Mouse (Mus musculus) kidney, embryonic 15.5 days (tissue): ENCODE measurements at regions not wholly inside any gene's neighbourhood (a gene's known extent, or its start where the extent isn't known, plus 50 kb on each side); places are given as distances from the start of the nearest gene placed in this dataset.

Source experiments
- ATAC-seq: fragments of 200-750 bp; cut with Nextera tagmentation; replicated peaks from 2 replicates; pipeline ENCODE4 v1.8.0; 2017; ENCODE audit warnings: moderate TSS enrichment; ENCODE audit not compliant: low FRiP score
- H3K27ac ChIP-seq: fragments of 300-500 bp; sonication (generic); 2 replicates; pipeline ENCODE4 v1.5.1; 2015; ENCODE audit warnings: mild to moderate bottlenecking, inconsistent platforms
- H3K27me3 ChIP-seq: fragments of 300-500 bp; sonication (generic); 2 replicates; pipeline ENCODE4 v1.6.1; 2015; ENCODE audit warnings: inconsistent platforms
- H3K36me3 ChIP-seq: fragments of 300-500 bp; sonication (generic); 2 replicates; pipeline ENCODE4 v1.6.1; 2015; ENCODE audit warnings: inconsistent platforms
- H3K4me1 ChIP-seq: fragments of 300-500 bp; sonication (generic); 2 replicates; pipeline ENCODE4 v1.6.1; 2015; ENCODE audit warnings: inconsistent platforms
- H3K4me2 ChIP-seq: fragments of 300-500 bp; sonication (generic); 2 replicates; pipeline ENCODE4 v1.6.1; 2015; ENCODE audit warnings: moderate library complexity, mild to moderate bottlenecking, inconsistent platforms
- H3K4me3 ChIP-seq: fragments of 300-500 bp; sonication (generic); replicated peaks from 2 replicates; pipeline ENCODE4 v1.5.1; 2015; ENCODE audit warnings: mild to moderate bottlenecking, inconsistent platforms
- H3K9ac ChIP-seq: fragments of 300-500 bp; sonication (generic); 2 replicates; pipeline ENCODE4 v1.6.1; 2015; ENCODE audit warnings: mild to moderate bottlenecking, inconsistent platforms
- H3K9me3 ChIP-seq: fragments of 300-500 bp; sonication (generic); replicated peaks from 2 replicates; pipeline ENCODE4 v1.6.1; 2016; ENCODE audit warnings: inconsistent platforms
- WGBS: fragments of 180-500 bp; shearing (Covaris S2); methylation state at CpG from one replicate; pipeline ENCODE4 v1.1.7; 2015; ENCODE audit warnings: mixed read lengths; 5-methylcytosine and 5-hydroxymethylcytosine counted together

GRCm38 (mm10) chr16:30652692-30653091, 53.2 kb downstream of the Fam43a start:
- WGBS: 79% methylated on average over 4 of the region's 4 CpGs
- Histone ChIP-seq H3K27me3 (no peaks in the 10 kb centered on the region), H3K4me3 (no peak overlapping the region), H3K4me1 (no peaks in the 10 kb centered on the region), H3K4me2 (no peak overlapping the region), H3K36me3 (no peaks in the 10 kb centered on the region), H3K9me3 (no peaks in the 10 kb centered on the region; the same call in none of the 2 replicates), H3K27ac (no peak overlapping the region), H3K9ac (no peak overlapping the region)
- ATAC-seq: no peak

DNA sequence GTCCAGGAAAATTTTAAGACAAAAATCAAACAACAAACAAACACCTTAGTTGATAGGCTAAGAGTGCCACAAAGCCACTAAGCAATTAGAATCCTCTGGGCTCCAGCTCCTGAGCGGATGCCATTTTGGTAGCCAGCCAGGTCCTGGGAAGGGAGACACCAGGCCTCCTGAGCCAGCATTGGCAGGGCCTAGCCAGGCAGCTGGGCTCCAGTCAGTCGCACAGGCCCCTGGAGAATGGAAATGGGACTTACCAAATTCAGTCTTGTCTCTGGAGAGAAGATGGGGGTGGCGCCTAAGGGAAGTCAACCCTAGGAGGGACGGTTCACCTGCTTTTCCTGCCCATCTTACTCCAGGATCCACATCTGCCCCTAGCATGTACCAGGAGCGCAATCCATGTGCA, 54.3 kb downstream of the Fam43a start:
- Histone ChIP-seq H3K36me3 (no peaks in the 10 kb centered on the region), H3K4me3 (no peak overlapping the region), H3K4me2 (no peak overlapping the region), H3K9ac (no peak overlapping the region), H3K4me1 (no peaks in the 10 kb centered on the region), H3K27ac (no peak overlapping the region), H3K27me3 (no peaks in the 10 kb centered on the region), H3K9me3 (no peaks in the 10 kb centered on the region; the same call in 1 of the 2 replicates)
- 91% methylated on average over 5 of the region's 5 CpGs for WGBS
- no peak for ATAC-seq

DNA sequence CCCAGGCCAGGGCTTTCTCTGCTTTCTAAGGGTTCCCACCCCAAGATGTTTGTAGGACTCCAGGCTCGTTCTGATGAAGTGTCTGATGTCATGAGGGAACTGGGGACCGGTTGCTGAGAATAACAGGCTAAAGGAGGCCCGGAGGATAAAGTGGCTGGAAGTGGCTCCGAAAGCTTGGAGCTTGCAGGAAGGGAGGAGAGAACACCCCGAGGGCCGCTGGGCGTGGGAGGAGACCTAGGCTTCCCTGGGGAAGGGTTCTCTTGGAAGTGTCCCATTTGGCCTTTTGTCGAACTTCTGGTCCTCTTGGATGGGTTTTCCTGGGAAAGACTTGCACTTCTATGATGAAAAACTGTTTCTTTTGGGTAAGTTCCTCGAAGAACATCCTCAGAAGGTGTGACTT, 54.7 kb downstream of the Fam43a start:
- no peak overlapping the region for H3K9ac ChIP-seq
- H3K27me3 ChIP-seq: no peaks in the 10 kb centered on the region
- ATAC-seq: no peak
- H3K4me3 ChIP-seq: no peak overlapping the region
- H3K36me3 ChIP-seq: no peaks in the 10 kb centered on the region
- no peaks in the 10 kb centered on the region for H3K4me1 ChIP-seq
- WGBS: 73% methylated on average over 9 of the region's 9 CpGs
- no peaks in the 10 kb centered on the region; the same call in 1 of the 2 replicates for H3K9me3 ChIP-seq
- H3K27ac ChIP-seq: no peak overlapping the region
- H3K4me2 ChIP-seq: no peak overlapping the region

GRCm38 (mm10) chr16:30655798-30656221, 56.3 kb downstream of the Fam43a start:
- no peak for ATAC-seq
- Histone ChIP-seq H3K4me1 (no peaks in the 10 kb centered on the region), H3K27me3 (no peaks in the 10 kb centered on the region), H3K9me3 (no peaks in the 10 kb centered on the region), H3K27ac (peak overlapping the region; percentile 57; the same call in 1 of the 2 replicates), H3K9ac (no peak overlapping the region), H3K4me2 (no peak overlapping the region), H3K36me3 (no peaks in the 10 kb centered on the region), H3K4me3 (no peak overlapping the region)
- WGBS: 55% methylated on average over 5 of the region's 5 CpGs

- 91% methylated on average over 17 of the region's 17 CpGs for WGBS
- H3K27ac ChIP-seq: no peak overlapping the region
- H3K9me3 ChIP-seq: no peaks in the 10 kb centered on the region
- no peak overlapping the region for H3K4me2 ChIP-seq
- no peaks in the 10 kb centered on the region for H3K36me3 ChIP-seq
- peaks cover 1% of the 10 kb centered on the region for H3K27me3 ChIP-seq
- no peak for ATAC-seq
- no peak overlapping the region for H3K4me3 ChIP-seq
- peaks cover 9% of the 10 kb centered on the region; the same call in 1 of the 2 replicates for H3K4me1 ChIP-seq
- H3K9ac ChIP-seq: no peak overlapping the region
Observed at GRCm38 (mm10) chr16:30656881-30657280, 57.4 kb downstream of the Fam43a start.

DNA sequence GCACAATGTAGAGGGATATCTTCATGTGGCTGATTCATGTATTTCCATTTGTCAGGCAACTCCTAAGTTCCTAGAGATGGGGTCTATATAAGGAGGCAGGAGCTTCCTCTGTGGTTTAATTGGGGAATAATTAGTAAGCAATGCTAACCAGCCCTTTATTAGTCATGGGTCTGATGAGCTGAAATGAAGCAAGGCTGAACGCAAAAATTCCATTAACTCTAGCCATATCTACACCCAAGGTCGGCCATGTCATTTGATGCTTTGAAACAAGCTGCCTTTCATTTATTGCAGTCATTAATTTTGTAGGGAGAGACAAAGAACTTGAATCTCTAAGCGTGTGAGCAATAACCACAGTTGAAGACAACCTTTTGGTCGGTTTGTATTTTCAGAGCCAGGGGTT, 59.4 kb downstream of the Fam43a start:
- ATAC-seq: no peak
- Histone ChIP-seq H3K9me3 (no peaks in the 10 kb centered on the region), H3K27ac (no peak overlapping the region), H3K9ac (no peak overlapping the region), H3K4me1 (peaks cover 14% of the 10 kb centered on the region), H3K27me3 (peaks cover 11% of the 10 kb centered on the region), H3K36me3 (no peaks in the 10 kb centered on the region), H3K4me2 (no peak overlapping the region), H3K4me3 (no peak overlapping the region)
- WGBS: 43% methylated on average over 4 of the region's 4 CpGs

DNA sequence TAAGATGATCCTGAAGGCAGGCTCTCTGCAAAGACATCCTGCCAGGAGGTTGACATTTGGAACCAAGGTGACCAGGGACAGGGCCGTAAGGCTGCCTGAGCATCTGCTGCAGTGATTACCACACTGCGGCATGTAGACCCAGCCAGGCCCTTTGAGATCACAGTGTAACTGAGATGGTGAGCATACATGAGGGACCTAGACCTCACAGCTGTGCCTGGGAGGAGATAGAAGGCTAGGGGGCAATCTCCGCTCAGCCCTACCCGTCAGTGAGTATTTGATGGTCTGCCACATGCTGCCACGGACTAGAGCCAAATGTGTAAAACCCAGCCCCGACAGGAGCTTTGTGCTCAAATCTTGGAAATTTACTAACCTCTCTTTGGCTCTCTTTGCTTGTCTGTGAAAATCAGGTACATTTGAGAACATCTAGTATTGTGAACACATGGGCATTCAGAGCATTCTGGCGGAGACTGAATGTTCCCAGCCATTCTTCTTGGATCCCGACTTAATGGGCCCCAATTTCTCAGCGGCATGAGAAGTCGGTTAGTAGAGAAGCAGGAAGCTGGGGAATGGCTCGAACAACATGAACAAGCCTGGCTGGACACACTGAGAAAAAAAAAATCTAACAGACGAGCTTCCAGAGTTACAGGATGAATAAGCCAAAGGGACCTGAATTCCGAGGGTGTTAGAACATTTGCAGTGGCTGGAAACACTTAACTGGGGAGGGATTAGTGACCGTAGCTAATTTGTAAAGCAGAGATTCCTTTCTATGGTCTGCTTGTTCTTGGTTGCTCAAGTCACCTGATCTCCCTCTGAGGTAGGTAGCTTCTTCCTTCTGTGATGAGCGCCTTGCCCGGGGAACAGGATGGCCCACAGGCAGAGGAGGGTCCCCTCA, 61.8 kb downstream of the Fam43a start:
- H3K9ac ChIP-seq: no peak overlapping the region

DNA sequence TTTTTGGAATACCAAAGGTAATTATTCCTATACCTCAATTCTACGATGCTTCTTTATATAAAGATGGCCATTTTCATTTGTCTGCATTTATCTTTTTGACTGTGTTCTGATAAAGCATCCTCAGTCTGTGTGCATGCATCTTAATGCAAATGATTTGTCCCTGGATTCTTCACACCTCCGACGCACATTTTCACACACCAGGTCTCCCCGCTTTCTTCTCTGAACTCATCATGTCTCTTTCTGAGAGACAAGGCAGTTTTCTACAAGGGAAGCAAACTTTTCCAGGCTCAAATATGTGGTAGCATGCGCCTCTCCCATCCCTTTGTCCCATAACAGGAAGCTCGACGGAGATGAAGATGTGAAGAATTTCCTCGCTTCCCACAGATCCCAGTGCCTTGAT, 63.5 kb downstream of the Fam43a start:
- 61% methylated on average over 8 of the region's 8 CpGs for WGBS
- no peak overlapping the region for H3K27ac ChIP-seq

More for the DNA sequence above, 61.8 kb downstream of the Fam43a start:
- H3K27me3 ChIP-seq: peaks cover 11% of the 10 kb centered on the region
- ATAC-seq: no peak
- no peaks in the 10 kb centered on the region for H3K36me3 ChIP-seq
- H3K4me3 ChIP-seq: no peak overlapping the region
- WGBS: 50% methylated on average over 16 of the region's 16 CpGs
- H3K4me2 ChIP-seq: no peak overlapping the region
- no peaks in the 10 kb centered on the region for H3K9me3 ChIP-seq
- H3K4me1 ChIP-seq: peaks cover 34% of the 10 kb centered on the region
- H3K27ac ChIP-seq: no peak overlapping the region

GRCm38 (mm10) chr16:30663971-30664370, 64.4 kb downstream of the Fam43a start:
- no peak for ATAC-seq

More for the DNA sequence above, 63.5 kb downstream of the Fam43a start:
- H3K9ac ChIP-seq: no peak overlapping the region
- H3K4me2 ChIP-seq: no peak overlapping the region
- no peaks in the 10 kb centered on the region for H3K36me3 ChIP-seq
- no peaks in the 10 kb centered on the region for H3K9me3 ChIP-seq
- ATAC-seq: no peak
- H3K4me1 ChIP-seq: peaks cover 34% of the 10 kb centered on the region
- H3K27me3 ChIP-seq: peaks cover 11% of the 10 kb centered on the region
- no peak overlapping the region for H3K4me3 ChIP-seq

GRCm38 (mm10) chr16:30664433-30664832, 64.9 kb downstream of the Fam43a start:
- H3K4me3 ChIP-seq: no peak overlapping the region
- H3K27me3 ChIP-seq: peaks cover 11% of the 10 kb centered on the region
- H3K36me3 ChIP-seq: no peaks in the 10 kb centered on the region
- ATAC-seq: peak; percentile 69
- H3K9me3 ChIP-seq: no peaks in the 10 kb centered on the region
- no peak overlapping the region for H3K9ac ChIP-seq
- H3K4me1 ChIP-seq: peaks cover 34% of the 10 kb centered on the region
- 11% methylated on average over 4 of the region's 4 CpGs for WGBS
- no peak overlapping the region for H3K27ac ChIP-seq
- no peak overlapping the region for H3K4me2 ChIP-seq

More at GRCm38 (mm10) chr16:30663971-30664370, 64.4 kb downstream of the Fam43a start:
- no peaks in the 10 kb centered on the region for H3K9me3 ChIP-seq
- WGBS: 28% methylated on average over 3 of the region's 3 CpGs
- peaks cover 34% of the 10 kb centered on the region for H3K4me1 ChIP-seq
- H3K27me3 ChIP-seq: peaks cover 11% of the 10 kb centered on the region
- no peak overlapping the region for H3K9ac ChIP-seq
- H3K36me3 ChIP-seq: no peaks in the 10 kb centered on the region
- no peak overlapping the region for H3K4me3 ChIP-seq
- no peak overlapping the region for H3K4me2 ChIP-seq
- no peak overlapping the region for H3K27ac ChIP-seq

GRCm38 (mm10) chr16:30665881-30666280, 66.4 kb downstream of the Fam43a start:
- Histone ChIP-seq H3K4me3 (no peak overlapping the region), H3K27ac (no peak overlapping the region), H3K9me3 (no peaks in the 10 kb centered on the region), H3K4me1 (peaks cover 34% of the 10 kb centered on the region), H3K27me3 (peaks cover 11% of the 10 kb centered on the region), H3K4me2 (no peak overlapping the region), H3K9ac (no peak overlapping the region), H3K36me3 (no peaks in the 10 kb centered on the region)
- ATAC-seq: no peak
- WGBS: 31% methylated on average over 2 of the region's 2 CpGs

DNA sequence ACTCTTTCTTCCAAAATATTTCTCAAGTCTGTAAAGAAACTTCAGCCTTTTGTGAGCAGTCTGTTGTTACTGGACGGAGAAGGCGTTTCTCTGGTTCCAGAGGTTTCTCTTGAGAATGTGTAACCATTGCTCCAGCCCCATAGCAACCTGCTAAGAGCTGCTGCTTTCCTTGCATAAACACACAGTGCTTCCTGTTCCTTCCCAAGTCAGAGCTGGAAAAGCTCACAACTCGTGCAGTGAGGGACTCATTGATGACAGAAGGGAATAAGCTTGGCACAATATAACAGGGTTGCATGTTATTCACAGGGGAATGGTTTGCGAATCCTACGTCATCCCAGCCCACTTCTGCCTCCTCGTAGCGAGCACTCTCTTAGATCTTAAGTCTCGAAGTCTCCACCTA, 70.4 kb downstream of the Fam43a start:
- no peak for ATAC-seq
- 74% methylated on average over 8 of the region's 8 CpGs for WGBS
- no peak overlapping the region for H3K27ac ChIP-seq

More for the DNA sequence above, 70.4 kb downstream of the Fam43a start:
- no peaks in the 10 kb centered on the region for H3K36me3 ChIP-seq
- H3K9ac ChIP-seq: no peak overlapping the region
- peaks cover 11% of the 10 kb centered on the region for H3K4me1 ChIP-seq
- H3K9me3 ChIP-seq: no peaks in the 10 kb centered on the region
- no peak overlapping the region for H3K4me2 ChIP-seq
- H3K27me3 ChIP-seq: no peaks in the 10 kb centered on the region
- H3K4me3 ChIP-seq: no peak overlapping the region
